Mouse (Mus musculus) kidney, postnatal 4 days (tissue): ENCODE data around the gene Pam16.

ENCODE experiments used
- DNase-seq, 2 experiments: peaks; one replicate each; pipeline ENCODE4 v3.0.0; 2021; ENCODE audit warnings: mixed read lengths in 2 of 2

The Pam16 gene

GRCm38 (mm10) chr16:4645867-4646266 lies 21.1 kb upstream of the Pam16 start:
- DNase-seq: no peak

DNA sequence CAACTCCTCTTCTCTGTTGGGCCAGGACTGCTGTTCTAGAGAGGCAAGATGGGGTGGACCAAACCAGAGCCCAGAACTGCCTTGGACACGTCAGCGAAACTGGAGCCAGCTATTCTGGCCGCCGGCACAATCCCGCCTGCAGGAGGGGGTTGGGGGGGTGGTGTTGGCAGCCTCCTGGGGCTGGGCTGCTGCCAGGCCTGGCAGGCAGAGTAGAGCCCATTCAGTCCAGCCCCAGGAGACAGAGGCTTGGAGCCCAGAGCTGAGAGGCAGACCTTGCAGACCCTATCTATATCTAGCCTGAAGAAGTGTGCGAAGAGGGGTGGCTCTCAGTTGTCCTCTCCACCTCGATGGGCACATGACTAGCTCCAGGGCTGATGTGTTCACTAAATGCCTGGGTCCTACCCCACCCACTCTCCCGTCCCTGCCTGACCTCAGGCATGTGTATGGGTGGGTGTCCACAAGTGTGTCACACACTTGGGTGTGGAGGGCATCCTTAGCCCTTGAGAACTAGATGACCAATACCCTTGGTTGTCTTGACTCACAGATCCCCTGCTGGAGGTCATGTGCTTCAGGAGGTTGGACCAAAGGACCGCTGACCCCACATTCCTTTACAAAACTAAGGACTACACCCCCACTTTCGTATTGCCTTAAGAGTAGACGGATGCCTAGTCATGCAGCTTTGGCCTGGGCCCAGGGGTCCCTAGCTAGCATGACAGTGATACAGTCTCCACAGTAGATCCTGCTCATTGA lies 19.1 kb upstream of the Pam16 start:
- DNase-seq: peak; percentile 65 to 74

DNA sequence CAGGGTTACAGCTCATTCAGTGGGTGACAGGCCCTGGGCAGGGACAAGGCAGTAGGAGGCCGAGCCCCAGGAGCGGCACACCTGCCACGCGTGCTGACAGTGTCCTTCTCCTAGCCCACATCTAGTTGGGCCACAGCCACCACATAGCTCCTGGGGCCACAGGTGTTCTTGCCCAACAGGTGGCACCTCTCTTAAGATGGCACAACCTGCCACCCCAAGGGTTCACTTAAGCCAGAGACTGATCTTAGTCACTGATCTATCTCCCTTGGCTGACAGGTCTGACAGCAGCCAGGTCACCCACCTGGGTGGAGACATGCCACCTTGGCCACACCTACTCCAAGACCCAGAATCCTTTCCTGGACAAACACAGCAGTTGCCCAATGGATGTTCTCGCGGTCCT lies 18.1 kb upstream of the Pam16 start:
- no peak for DNase-seq

DNA sequence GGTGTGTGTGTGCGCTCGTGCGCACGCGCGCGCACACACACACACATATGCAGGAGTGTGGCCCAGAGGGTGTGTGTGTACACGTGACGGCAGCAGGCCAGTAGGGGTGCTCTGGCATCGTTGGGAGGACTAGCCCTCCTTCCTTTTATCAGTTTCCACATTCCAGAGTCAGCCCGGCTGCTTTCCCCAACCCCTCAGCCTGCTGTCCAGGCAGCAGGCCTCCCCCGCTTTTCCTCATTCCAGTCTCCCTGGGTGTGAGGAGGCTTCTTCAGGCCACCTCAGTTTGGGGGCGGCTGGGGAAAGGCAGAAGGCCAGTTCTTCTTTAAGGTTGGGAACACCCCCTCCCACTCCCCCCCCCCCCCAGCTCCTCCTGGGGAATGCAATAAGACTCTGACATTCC lies 17.4 kb upstream of the Pam16 start:
- peak; percentile 80 to 89 for DNase-seq

DNA sequence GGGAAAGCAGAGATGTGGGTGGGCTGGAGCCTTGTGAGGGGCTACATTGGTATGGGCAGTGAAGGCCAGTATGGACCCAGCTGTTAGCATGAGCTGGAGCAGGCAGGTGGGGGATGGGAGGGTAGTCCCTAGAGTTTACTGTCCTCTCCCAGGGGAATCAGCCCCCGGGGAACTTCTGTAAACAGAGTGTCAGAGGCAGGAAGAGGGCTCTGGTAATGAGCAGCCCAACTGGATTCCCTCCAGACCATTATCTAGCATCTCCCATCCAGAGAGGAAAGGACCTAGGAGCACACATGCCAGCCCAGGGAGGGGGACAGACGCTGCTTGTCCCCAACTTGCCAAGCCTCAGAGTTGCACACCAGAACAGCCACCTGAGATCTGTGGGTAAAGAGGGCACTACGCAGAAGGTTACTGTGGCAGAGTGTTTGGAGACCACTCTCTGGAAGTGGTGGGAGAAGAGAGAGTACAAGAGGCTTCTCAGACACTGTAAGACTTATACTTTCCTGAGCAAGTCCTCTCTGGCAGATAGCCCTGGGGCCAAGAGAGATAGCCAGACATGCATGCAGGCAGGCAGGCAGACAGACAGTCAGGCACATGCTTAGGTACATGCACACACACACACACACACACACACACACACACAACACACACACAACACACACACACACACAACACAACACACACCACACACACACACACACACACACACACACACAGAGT lies 16.5 kb upstream of the Pam16 start:
- DNase-seq: peak; percentile 54 to 58

DNA sequence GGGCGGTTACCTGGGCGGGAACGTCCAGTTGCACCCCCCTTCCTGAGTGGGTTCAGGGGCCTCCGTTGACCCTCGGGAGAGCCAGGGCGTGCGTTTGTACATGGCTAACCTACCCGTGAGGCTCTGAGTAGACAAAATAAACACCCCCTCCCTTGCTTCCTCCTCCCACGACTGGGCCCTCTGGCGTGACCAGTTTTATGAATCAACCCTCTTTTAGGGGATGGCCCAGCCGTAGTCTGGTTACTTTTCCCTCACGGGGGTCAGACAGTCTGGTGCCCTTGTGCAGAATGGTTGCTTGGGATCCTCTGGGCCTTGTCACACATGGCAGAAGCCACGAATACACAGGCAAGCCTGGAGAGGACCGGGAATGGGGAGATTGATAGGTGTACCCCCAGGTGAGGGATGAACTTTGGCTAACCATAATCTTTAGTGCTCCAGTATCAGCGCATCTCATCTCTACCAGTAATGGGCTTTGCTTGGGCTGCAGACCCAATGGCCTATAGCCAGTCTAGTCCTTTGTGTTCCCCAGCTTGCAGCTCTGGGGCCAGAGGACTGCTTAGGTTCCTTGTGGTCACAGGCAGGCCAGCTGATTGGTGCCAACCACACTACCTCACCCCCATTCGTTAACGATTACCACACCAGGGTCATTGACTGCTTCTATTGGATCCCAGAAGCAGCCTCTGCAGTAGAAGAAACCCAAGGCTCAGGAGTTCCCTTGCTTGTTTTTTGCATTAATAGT lies 15.6 kb upstream of the Pam16 start:
- DNase-seq: peak; percentile 65 to 79

DNA sequence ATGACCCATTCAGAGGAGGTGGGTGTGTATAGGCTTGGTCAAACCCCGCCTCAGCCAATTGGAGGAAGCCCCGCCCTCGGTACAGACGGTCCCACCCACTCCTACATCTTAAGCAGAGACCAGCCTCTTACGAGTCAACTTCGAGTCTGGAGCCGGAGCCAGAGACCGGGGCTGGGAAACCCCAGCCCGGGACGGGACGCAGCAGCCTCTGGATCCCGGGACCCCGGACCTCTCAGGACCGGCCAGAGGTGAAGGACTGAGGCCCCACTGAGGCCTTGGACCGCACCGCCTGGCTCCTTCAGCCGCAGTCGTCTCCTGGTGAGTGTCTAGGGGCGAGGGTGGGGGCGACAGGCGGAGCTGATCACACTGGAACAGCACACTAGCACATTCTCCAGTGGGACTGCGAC lies 15.0 kb upstream of the Pam16 start, which contains the start of the genes Vasn and Dnaja3:
TSS of gene Vasn (plus strand) at position 111 of the 407 bp plus-strand sequence.
TSS of gene Dnaja3 (plus strand) at position 159 of the 407 bp plus-strand sequence.
- DNase-seq: peak; percentile 94 to 96

DNA sequence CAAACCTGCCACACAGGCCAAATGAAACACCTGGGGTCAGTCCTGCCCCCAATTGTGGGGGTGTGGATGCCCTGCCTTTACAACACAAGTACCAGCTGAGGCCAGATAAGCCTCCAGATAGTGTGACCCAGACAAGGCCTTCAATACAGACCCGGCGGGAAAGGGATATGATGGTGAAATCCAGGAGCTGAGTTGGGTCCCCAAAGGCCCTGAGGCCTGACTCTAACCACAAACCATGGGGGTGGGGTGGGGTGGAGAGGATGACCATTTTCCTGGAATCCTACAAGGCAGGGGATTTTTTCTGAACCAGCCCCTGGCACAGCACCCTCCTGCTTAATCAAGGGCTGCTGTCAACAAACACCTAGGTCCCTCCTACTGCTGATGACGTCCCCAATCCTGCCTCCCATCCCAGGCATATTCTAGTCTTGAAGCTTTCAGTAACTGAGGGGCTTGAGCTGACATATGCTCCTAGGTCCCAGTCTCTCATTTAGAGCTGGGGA lies 14.2 kb upstream of the Pam16 start:
- DNase-seq: no peak

- peak in 1 of 2 experiments; percentile 56 for DNase-seq
These were observed 11.0 kb upstream of the Pam16 start for GRCm38 (mm10) chr16:4635760-4636159.

- no peak for DNase-seq
These were observed 9.9 kb upstream of the Pam16 start for GRCm38 (mm10) chr16:4634681-4635080.

DNA sequence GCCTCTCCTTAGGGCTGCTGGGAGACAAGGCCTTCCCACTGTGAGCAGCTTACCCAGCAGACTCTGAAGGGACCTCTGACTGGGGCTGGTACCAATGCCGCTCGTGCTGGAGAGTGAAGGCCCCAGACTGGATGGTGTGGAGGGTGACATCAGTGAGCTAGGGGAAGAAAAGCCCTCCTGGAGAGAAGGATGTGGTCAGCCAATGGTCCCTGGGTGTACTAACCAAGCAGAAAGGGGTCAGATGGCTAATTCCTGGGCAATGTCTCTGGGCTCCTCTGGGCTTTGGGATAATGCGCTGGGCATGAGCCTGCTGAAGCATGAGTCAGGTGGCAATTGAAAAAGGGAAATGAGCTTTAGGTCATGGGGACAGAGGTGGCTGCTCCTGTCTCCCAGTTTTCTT lies 8.9 kb upstream of the Pam16 start:
- DNase-seq: no peak

GRCm38 (mm10) chr16:4632050-4632449 lies 7.3 kb upstream of the Pam16 start:
- peak; percentile 76 to 81 for DNase-seq

GRCm38 (mm10) chr16:4629950-4630349 lies 5.2 kb upstream of the Pam16 start:
- DNase-seq: peak; percentile 92

- DNase-seq: no peak
These were observed 4.2 kb upstream of the Pam16 start for GRCm38 (mm10) chr16:4628898-4629419.

DNA sequence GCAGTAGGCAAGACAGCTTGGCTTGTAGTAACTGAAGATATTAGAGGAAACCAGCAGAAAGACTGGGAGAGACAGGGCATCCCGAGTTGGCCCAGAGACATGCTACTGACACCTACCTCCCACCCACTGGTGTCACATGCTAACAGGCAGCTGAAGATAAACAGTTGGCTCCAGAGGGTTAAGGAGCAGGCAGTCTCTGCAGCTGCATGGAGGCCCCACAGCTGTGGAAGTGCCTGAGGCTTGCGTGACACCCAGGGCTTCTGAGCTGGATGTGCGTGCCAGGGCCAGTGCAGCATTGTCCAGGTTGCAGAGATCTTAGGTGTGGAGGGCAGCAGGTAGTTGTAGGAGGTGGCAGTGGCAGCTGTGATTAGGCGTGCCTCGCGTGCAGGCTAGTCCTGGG lies 2.3 kb upstream of the Pam16 start:
- DNase-seq: no peak

- no peak for DNase-seq
These were observed 714 bp downstream of the Pam16 start for GRCm38 (mm10) chr16:4624074-4624473.

DNA sequence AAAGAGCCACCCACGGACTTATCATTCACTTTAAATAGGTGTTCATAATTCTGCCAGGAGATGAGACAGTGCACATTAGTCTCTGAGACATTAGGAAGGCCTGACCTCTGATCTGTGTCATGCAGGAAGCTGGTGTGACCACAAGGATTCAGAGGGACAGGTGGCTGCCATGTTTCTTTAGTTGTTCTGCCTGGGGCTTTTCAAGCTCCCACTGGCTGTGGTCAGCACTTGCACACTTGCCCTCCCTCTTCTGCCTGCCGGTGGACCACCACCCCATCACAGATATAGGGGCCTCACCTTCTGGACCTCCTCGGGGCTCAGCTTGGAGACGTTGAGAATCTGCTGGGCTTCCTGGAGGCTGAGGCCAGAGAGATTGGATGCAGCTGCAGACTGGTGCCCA lies 8.0 kb downstream of the Pam16 start:
- DNase-seq: no peak

GRCm38 (mm10) chr16:4615297-4615696 lies 9.5 kb downstream of the Pam16 start:
- DNase-seq: no peak

- peak; percentile 36 to 59 for DNase-seq
These were observed 10.1 kb downstream of the Pam16 start for GRCm38 (mm10) chr16:4614639-4615038.

- no peak for DNase-seq
These were observed 11.1 kb downstream of the Pam16 start for GRCm38 (mm10) chr16:4613736-4614135.

- DNase-seq: peak in 1 of 2 experiments; percentile 32
These were observed 13.1 kb downstream of the Pam16 start for GRCm38 (mm10) chr16:4611676-4612075.

DNA sequence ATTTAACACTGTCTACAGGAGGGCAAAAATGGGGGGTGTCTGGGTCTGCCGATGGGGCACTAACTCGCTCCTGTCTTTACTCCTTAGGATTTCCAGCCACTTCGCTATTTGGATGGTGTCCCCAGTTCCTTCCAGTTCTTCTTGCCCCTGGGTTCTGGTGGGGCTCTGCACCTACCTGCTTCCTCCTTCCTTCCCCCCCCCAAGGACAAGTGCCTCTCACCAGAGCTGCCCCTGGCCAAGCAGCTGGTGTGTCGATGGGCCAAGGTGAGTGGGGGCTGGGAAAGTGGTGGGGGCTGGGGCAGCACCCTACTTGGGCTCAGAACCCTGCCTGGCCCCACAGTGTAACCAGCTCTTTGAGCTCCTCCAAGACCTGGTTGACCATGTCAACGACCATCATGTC lies 13.6 kb downstream of the Pam16 start:
- DNase-seq: no peak

DNA sequence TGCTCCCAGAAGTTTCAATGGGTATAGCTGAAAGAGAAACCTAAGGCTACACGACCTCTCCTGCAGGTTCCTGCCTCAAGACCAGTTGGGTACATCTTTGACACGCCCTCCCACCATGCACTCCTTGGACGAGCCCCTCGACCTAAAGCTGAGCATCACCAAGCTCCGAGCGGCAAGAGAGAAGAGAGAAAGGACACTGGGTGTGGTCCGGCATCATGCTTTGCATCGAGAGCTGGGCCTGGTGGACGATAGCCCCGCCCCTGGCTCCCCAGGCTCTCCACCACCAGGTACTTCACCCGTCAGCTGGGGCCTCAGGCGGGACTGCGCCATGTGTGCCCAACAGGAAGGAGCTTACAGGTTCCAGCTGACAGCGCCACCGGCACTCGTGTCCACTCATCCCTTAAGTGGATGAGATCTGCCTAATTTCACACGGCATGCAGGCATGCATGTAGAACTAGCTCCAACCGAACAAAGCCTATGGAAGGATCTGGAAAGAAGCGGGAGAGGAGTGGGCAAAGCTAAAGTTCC lies 16.2 kb downstream of the Pam16 start:
- DNase-seq: peak; percentile 65 to 80
